Mouse (Mus musculus) liver (tissue): Measurements from ENCODE around the gene Memo1.
"Not testable (repeated sequence)": the region's sequence is repeated elsewhere in the genome, so short reads cannot be mapped to it uniquely, and the experiment has no call there.

ENCODE experiments used
- DNase-seq: peaks from one replicate; pipeline ENCODE4 v3.0.0-alpha.2; 2020; ENCODE audit warnings: mixed read lengths

Gene Memo1

DNA sequence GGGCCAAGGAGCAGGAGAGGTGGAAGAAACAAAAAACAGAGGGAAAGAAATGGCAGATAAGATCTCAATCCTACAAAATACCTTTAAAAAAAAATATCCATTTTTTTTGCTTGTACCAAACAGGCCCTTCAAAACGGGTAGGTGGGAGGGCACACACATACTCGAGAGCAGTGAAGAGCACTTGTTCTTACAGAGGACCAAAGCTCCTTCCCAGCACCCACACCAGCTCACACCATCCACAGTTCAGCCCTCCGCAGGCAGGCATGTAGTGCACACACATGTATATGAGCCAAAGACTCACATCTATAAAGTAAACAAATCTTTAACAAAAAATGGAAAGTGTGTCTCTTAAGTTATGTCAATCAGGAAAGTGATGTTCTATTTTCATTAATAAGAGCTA, 52.5 kb downstream of the Memo1 start:
- no peak for DNase-seq

DNA sequence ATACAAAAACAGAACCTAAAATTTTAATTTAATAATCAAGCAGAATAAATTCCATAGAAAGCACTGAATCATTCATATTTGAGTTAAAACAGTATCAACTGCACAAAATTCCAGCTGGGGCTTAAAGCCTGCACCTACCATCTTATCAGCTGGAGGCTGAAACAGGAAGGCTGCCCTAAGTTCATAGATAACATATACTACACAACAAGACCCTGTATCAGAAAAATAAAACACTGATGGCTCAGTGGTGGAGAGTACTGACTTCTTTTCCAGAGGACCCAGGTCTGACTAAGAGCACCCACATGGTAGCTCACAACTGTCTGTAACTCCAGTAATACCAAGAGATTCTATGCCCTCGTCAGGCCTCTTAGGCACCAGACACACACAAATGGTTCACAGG, 55.0 kb downstream of the Memo1 start:
- DNase-seq, result no peak

DNA sequence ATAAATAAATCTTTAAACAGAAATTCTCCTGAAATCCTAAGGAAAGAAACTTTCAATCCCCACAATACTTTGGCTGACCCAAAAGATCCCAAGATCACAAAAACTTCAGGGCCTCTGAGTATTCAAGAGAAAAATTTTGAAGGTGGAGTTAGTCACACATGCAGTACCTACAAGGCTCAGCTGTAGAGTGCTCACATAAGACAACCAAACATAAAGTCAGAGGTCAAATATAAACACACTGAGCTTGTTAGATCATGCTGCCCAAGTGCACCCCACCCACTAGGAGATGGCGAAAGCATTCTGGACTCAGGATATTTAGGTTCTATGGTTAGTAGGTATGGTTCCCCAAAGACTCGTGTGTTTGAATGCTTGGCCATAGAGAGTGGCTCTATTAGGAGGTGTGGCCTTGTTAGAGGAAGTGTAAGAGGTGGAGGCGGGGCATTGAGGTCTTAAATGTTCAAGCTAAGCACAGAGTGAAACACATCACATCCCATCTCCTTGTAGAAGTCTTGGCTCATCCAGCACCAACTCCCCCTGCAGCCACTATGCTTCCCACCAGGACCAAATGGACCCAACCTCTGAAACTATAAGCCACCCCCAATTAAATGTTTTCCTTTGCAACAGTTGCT, 67.1 kb downstream of the Memo1 start:
- DNase-seq, result no peak

DNA sequence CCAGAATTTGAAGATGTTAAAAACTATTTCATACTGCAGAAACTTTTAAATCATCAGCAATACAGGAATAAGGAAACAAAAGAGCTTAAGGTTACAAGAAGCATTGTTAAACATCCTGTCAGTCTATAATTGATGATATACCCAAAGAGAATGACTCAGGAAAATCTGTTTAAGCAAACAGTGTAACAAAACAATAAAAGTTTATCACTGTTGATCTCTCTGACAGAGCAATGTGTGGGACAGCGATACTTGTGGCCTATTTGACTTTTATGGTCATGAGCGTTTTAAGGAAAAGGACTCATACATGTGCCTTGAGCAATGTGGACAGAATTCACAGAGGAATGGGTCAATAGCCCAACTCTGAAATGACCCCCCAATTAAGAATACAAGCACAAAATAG, 78.0 kb downstream of the Memo1 start:
- no peak for DNase-seq

GRCm38 (mm10) chr17:74212831-74213524, 82.3 kb downstream of the Memo1 start:
- DNase-seq, result not testable (repeated sequence)

DNA sequence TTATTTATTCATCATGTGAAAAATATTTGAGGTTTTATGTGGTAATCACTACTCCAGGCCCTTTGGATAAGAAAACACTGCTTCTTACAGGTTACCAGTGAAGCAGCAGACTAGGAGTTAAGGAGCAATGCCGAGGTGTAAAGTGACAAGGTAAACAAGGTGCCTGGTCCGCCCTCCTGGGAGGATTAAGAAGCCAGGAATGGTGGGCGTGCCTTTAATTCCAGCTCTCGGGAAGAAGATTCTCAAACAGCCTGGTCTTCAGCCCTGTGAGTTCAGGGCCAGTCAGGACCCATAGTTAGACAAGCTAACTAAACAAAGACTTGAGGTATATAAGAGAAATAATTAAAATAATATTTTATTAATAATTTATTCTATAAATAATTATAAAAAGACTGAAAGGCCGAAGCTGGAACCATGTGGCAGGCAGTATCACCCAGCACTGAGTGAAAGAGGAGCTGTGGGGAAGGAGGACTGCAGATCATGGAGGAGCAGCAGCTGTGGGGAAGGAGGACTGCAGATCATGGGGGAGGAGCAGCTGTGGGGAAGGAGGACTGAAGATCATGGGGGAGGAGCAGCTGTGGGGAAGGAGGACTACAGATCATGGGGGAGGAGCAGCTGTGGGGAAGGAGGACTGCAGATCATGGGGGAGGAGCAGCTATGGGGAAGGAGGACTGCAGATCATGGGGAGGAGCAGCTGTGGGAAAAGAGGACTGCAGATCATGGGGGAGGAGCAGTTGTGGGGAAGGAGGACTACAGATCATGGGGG, 86.0 kb downstream of the Memo1 start:
- no peak for DNase-seq

GRCm38 (mm10) chr17:74195943-74196342, 99.4 kb downstream of the Memo1 start:
- no peak for DNase-seq

- DNase-seq, result no peak
Measured at GRCm38 (mm10) chr17:74194755-74195154, 100.6 kb downstream of the Memo1 start.

DNA sequence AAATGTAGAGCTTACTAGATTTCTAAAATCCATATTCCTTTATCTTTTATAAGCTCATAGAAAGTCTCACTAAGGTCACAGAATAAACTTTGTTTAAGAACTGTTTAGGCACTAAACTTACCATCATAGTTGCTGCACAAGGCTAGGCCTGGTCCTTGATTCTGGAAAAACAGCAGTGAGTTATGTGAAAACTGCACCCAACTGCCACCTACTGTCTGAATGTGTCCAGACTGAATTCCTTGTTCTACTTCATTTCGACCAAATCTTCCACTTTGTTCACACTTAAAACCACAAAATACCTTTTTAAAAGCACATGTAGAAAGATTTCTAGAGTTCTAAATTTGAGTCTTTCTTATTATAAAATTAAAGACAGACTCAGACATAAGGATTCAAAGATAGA, 101.9 kb downstream of the Memo1 start:
- DNase-seq, result no peak

- DNase-seq, result no peak
Measured at GRCm38 (mm10) chr17:74191446-74191845, 103.9 kb downstream of the Memo1 start.

DNA sequence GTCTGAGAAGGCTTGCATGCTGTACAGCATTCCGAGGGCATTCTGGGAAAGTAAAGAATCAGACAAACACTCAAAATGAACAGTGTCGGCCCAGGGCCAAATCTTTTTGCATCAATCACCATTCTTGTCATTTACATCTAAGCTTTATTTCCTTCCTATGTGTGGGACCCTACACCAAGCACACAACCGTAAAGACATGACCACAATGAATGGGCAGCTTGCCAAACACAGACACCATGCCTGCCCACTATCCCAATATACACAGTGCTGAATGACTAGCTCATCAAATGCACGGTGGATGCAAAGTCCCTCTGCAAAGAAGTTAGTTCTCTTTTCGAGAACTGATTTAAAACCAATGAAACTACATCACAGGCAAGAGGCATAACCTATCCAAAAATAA, 109.1 kb downstream of the Memo1 start:
- DNase-seq, result no peak

- no peak for DNase-seq
Measured at GRCm38 (mm10) chr17:74184739-74185138, 110.6 kb downstream of the Memo1 start.

DNA sequence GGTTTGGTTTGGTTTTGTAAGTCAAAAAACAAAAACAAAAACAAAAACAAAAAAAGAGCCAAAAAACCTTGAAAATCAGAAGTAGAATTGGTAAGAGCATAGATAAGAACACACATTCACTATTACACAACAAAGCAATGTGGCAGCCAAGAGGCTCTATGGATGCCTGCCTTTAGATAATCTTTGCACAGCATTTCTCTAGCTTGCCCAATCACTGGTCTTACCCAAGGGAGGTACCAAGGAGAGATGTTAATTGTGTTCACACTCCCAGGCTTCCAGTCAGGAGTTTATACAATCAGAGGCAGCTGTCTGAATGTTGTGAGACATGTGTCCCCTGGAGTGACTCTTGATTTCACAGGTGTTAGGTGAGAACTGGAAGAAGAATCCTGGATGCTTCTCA, 114.4 kb downstream of the Memo1 start:
- DNase-seq, result no peak

DNA sequence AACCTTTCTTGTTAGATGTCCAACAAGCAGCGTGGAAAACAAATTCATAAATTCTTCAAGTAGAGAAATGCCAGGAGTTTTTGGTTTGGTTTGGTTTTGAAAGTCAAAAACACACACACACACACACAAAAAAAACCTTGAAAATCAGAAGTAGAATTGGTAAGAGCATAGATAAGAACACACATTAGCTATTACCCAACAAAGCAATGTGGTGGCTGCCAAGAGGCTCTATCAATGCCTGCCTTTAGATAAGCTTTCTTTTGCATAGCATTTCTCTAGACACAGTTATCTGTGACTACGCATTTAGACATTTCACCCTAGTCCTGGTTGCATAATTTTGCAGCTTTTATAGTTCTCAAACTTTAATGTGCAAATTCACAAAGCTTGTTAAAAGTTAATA, 115.7 kb downstream of the Memo1 start:
- DNase-seq, result not testable (repeated sequence)

GRCm38 (mm10) chr17:74173726-74174125, 121.6 kb downstream of the Memo1 start:
- no peak for DNase-seq

- DNase-seq, result no peak
Measured at GRCm38 (mm10) chr17:74172834-74173233, 122.5 kb downstream of the Memo1 start.

- DNase-seq, result peak; percentile 86
Measured at GRCm38 (mm10) chr17:74159443-74159894, 135.9 kb downstream of the Memo1 start.

- no peak for DNase-seq
Measured at GRCm38 (mm10) chr17:74158161-74158560, 137.2 kb downstream of the Memo1 start.
